Mouse (Mus musculus) heart, embryonic 14.5 days (tissue): ENCODE data around the gene Tfrc. TPM values are rescaled to one million over a fixed set of nuclear protein-coding genes. Genes with fewer than 3 reads are reported as not detected.

Source experiments
- ATAC-seq: fragments of 200-750 bp; cut with Nextera tagmentation; 2 replicates; pipeline ENCODE4 v1.8.0; 2017; ENCODE audit warnings: low read depth, moderate TSS enrichment; ENCODE audit not compliant: insufficient number of reproducible peaks, insufficient read depth, low FRiP score
- H3K27ac ChIP-seq, 2 experiments: fragments of 200-500 bp in 1 of 2; fragments of 300-500 bp in 1 of 2; sonication (generic) in 1 of 2; replicated peaks in 1 of 2; 2 replicates each; pipeline ENCODE4 v1.5.1; 2012 to 2014; ENCODE audit warnings: low read depth in 2 of 2, low read length in 2 of 2, control low read depth in 1 of 2, mild to moderate bottlenecking in 1 of 2, mixed read lengths in 1 of 2; ENCODE audit not compliant: control insufficient read depth in 1 of 2, insufficient read depth in 1 of 2
- H3K27me3 ChIP-seq: fragments of 300-500 bp; sonication (generic); 2 replicates; pipeline ENCODE4 v1.6.1; 2014; ENCODE audit warnings: mild to moderate bottlenecking, low read length, control low read depth; ENCODE audit not compliant: control insufficient read depth, insufficient read depth
- H3K36me3 ChIP-seq: fragments of 300-500 bp; sonication (generic); 2 replicates; pipeline ENCODE4 v1.6.1; 2014; ENCODE audit warnings: mild to moderate bottlenecking, control low read depth, low read length, mixed read lengths; ENCODE audit not compliant: control insufficient read depth, insufficient read depth
- H3K4me1 ChIP-seq, 2 experiments: fragments of 200-500 bp in 1 of 2; fragments of 300-500 bp in 1 of 2; sonication (generic) in 1 of 2; 2 replicates each; pipeline ENCODE4 v1.6.1; 2012 to 2014; ENCODE audit warnings: low read length in 2 of 2, control low read depth in 1 of 2, mixed read lengths in 1 of 2; ENCODE audit not compliant: control insufficient read depth in 2 of 2, insufficient read depth in 2 of 2
- H3K4me2 ChIP-seq: fragments of 300-500 bp; sonication (generic); 2 replicates; pipeline ENCODE4 v1.6.1; 2014; ENCODE audit warnings: mild to moderate bottlenecking, low read length
- H3K4me3 ChIP-seq, 2 experiments: fragments of 200-500 bp in 1 of 2; fragments of 300-500 bp in 1 of 2; sonication (generic) in 1 of 2; 2 replicates each; pipeline ENCODE4 v1.5.1; 2012 to 2014; ENCODE audit warnings: low read length in 2 of 2, mild to moderate bottlenecking in 2 of 2, control low read depth in 1 of 2, low read depth in 1 of 2, moderate library complexity in 1 of 2; ENCODE audit not compliant: control insufficient read depth in 1 of 2, insufficient read depth in 1 of 2
- H3K9ac ChIP-seq: fragments of 300-500 bp; sonication (generic); 2 replicates; pipeline ENCODE4 v1.6.1; 2014; ENCODE audit warnings: mild to moderate bottlenecking, low read length
- H3K9me3 ChIP-seq: fragments of 300-500 bp; sonication (generic); 2 replicates; pipeline ENCODE4 v1.6.1; 2016; ENCODE audit warnings: low read length, control low read depth; ENCODE audit not compliant: control insufficient read depth
- WGBS: fragments of 180-500 bp; shearing (Covaris S2); extraction: QIAGEN DNeasy Blood & Tissue Kit; methylation state at CpG from one replicate; pipeline ENCODE4 v1.1.7; 2014; 5-methylcytosine and 5-hydroxymethylcytosine counted together
- polyA plus RNA-seq: library from polyadenylated mRNA; unstranded; fragments of >200 nt; fragmentation: Nextera tagmentation; extraction: Ambion mirVana; gene quantifications from 2 replicates; pipeline ENCODE4 v1.2.1, GENCODE M21; 2014

Tfrc gene
- 48.6 and 57.2 TPM in 2 replicates for polyA plus RNA-seq

GRCm38 (mm10) chr16:32608712-32609400 is at the start of gene Tfrc:
Gene Tfrc, plus strand, starts transcription at chr16:32608920.
- ATAC-seq: peak; percentile 99
- Histone ChIP-seq H3K4me3 (peak within 1 kb of the TSS; percentile 66 to 91), H3K4me1 (peaks cover 2 to 21% of the 10 kb centered on the region in 2 experiments), H3K4me2 (peak within 1 kb of the TSS; percentile 86), H3K27me3 (no peaks in the 10 kb centered on the region), H3K9ac (peak within 1 kb of the TSS; percentile 96), H3K27ac (peak within 1 kb of the TSS; percentile 71 to 97), H3K36me3 (peaks cover 11% of the 10 kb centered on the region), H3K9me3 (no peaks in the 10 kb centered on the region)
- under 1% methylated on average over 73 of the region's 73 CpGs for WGBS

- H3K9ac ChIP-seq: no peak overlapping the region
- no peaks in the 10 kb centered on the region for H3K36me3 ChIP-seq
- H3K4me1 ChIP-seq: no peaks in the 10 kb centered on the region
- WGBS: 73% methylated on average over 4 of the region's 4 CpGs
- no peaks in the 10 kb centered on the region for H3K27me3 ChIP-seq
- H3K4me3 ChIP-seq: no peak overlapping the region
- H3K9me3 ChIP-seq: peaks cover 3% of the 10 kb centered on the region; the same call in 1 of the 2 replicates
- no peak overlapping the region for H3K27ac ChIP-seq
- no peak overlapping the region for H3K4me2 ChIP-seq
- no peak for ATAC-seq
Observed at GRCm38 (mm10) chr16:32559493-32559892, 49.2 kb upstream of the Tfrc start.

GRCm38 (mm10) chr16:32563056-32563793 is 45.5 kb upstream of the Tfrc start:
- H3K4me3 ChIP-seq: no peak overlapping the region
- no peaks in the 10 kb centered on the region for H3K27me3 ChIP-seq
- H3K4me2 ChIP-seq: no peak overlapping the region
- no peak for ATAC-seq
- H3K36me3 ChIP-seq: no peaks in the 10 kb centered on the region
- H3K9ac ChIP-seq: no peak overlapping the region
- 69% methylated on average over 5 of the region's 5 CpGs for WGBS
- H3K4me1 ChIP-seq: peaks cover 6 to 7% of the 10 kb centered on the region in 2 experiments
- no peak overlapping the region for H3K27ac ChIP-seq
- peaks cover 7% of the 10 kb centered on the region; the same call in 1 of the 2 replicates for H3K9me3 ChIP-seq

- no peak overlapping the region for H3K27ac ChIP-seq
- H3K36me3 ChIP-seq: no peaks in the 10 kb centered on the region
- H3K4me3 ChIP-seq: no peak overlapping the region
- no peak overlapping the region for H3K4me2 ChIP-seq
- no peak for ATAC-seq
- 49% methylated on average over 4 of the region's 4 CpGs for WGBS
- peaks cover 7% of the 10 kb centered on the region; the same call in 1 of the 2 replicates for H3K9me3 ChIP-seq
- no peaks in the 10 kb centered on the region for H3K27me3 ChIP-seq
- H3K4me1 ChIP-seq: peaks cover 14 to 21% of the 10 kb centered on the region in 2 experiments
- no peak overlapping the region for H3K9ac ChIP-seq
Observed at GRCm38 (mm10) chr16:32567282-32567681, 41.4 kb upstream of the Tfrc start.

GRCm38 (mm10) chr16:32568401-32568800 is 40.3 kb upstream of the Tfrc start:
- peak overlapping the region; percentile 17 to 50; a peak in 2 of 4 replicates for H3K27ac ChIP-seq
- H3K4me2 ChIP-seq: no peak overlapping the region
- H3K4me1 ChIP-seq: peaks cover 14 to 21% of the 10 kb centered on the region in 2 experiments
- WGBS: 14% methylated on average over 6 of the region's 6 CpGs
- ATAC-seq: no peak
- no peaks in the 10 kb centered on the region for H3K27me3 ChIP-seq
- H3K9me3 ChIP-seq: peaks cover 7% of the 10 kb centered on the region; the same call in 1 of the 2 replicates
- H3K9ac ChIP-seq: no peak overlapping the region
- no peaks in the 10 kb centered on the region for H3K36me3 ChIP-seq
- no peak overlapping the region for H3K4me3 ChIP-seq

GRCm38 (mm10) chr16:32570042-32570441 is 38.7 kb upstream of the Tfrc start:
- no peaks in the 10 kb centered on the region for H3K36me3 ChIP-seq
- WGBS: 91% methylated on average over 3 of the region's 3 CpGs
- ATAC-seq: no peak
- H3K4me2 ChIP-seq: no peak overlapping the region
- no peaks in the 10 kb centered on the region for H3K9me3 ChIP-seq
- H3K27me3 ChIP-seq: no peaks in the 10 kb centered on the region
- H3K27ac ChIP-seq: no peak overlapping the region
- H3K9ac ChIP-seq: peak overlapping the region; percentile 16; the same call in 1 of the 2 replicates
- H3K4me3 ChIP-seq: no peak overlapping the region
- H3K4me1 ChIP-seq: peaks cover 14 to 21% of the 10 kb centered on the region in 2 experiments

- no peaks in the 10 kb centered on the region for H3K9me3 ChIP-seq
- no peak for ATAC-seq
- 86% methylated on average over 4 of the region's 4 CpGs for WGBS
- no peak overlapping the region for H3K27ac ChIP-seq
- no peak overlapping the region for H3K4me2 ChIP-seq
- no peak overlapping the region for H3K9ac ChIP-seq
- no peaks in the 10 kb centered on the region for H3K27me3 ChIP-seq
- H3K36me3 ChIP-seq: no peaks in the 10 kb centered on the region
- H3K4me3 ChIP-seq: no peak overlapping the region
- H3K4me1 ChIP-seq: peaks cover 10 to 21% of the 10 kb centered on the region in 2 experiments
Observed at GRCm38 (mm10) chr16:32572528-32572927, 36.2 kb upstream of the Tfrc start.
